Mouse (Mus musculus): ENCODE data around the gene Rbm15b.

Gene Rbm15b

GRCm38 (mm10) chr9:106884306-106884705, 2.9 kb downstream of the Rbm15b start:
- DNase-seq: no peak

GRCm38 (mm10) chr9:106883085-106883484, 4.1 kb downstream of the Rbm15b start:
- no peak for DNase-seq

GRCm38 (mm10) chr9:106882176-106882575, 5.1 kb downstream of the Rbm15b start:
- no peak for DNase-seq

- DNase-seq: no peak
Measured at GRCm38 (mm10) chr9:106881071-106881755, 6.0 kb downstream of the Rbm15b start.

GRCm38 (mm10) chr9:106879471-106879870, 7.8 kb downstream of the Rbm15b start:
- DNase-seq: no peak

DNA sequence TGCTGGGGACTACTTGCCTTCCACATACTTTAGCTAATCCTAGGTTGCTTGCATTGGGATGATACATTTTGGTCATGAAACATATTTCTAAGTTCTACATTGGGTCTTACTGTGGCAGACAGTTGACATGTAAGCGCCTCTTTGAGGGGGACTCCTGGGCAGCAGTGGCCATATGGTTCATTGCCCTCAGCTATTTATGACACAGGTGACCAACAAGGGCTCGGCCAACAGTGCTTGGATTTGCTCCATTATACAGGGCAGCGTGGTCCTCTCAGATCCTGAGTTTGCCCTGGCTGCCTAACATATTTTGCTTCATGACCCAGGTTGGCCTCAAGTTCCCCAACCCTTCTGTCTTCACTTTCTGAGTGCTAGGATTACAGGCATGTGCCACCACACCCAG, 10.6 kb downstream of the Rbm15b start:
- DNase-seq: no peak

DNA sequence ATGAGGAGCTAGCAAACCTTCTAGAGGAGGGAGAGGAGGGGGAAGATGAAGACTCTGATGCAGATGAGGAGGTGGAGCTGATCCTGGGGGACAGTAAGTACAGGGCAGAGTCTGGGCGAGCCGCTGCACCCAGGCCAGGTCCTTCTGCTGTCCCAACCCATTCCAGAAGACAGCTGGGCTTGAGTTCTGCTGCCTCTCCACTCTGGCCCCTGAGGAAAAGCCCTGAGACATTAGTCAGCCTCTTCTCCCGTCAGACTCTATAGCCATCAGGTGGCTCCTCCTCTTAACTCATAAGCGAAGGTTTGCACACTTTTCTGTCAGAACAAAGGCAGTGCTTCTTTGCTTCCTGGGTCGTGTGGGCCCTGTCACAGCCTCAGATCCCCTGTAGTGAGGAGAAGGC, 13.0 kb downstream of the Rbm15b start:
- DNase-seq: no peak

- no peak for DNase-seq
Measured at GRCm38 (mm10) chr9:106858036-106858435, 29.2 kb downstream of the Rbm15b start.

DNA sequence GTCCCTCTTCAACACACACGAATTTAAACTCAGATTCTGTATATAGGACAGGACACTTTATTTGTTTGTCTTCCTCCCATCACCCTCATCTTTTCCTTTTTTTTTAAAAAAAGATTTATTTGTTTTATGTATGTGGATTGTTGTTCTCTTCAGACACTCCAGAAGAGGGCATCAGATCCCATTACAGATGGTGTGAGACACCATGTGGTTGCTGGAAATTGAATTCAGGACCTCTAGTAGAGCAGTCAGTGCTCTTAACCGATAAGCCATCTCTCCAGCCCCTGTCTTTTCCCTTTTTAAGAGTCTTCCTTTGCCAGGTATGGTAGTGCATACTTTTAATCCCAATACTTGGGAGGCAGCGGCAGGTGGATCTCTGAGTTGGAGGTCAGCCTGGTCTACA, 30.6 kb downstream of the Rbm15b start:
- no peak for DNase-seq

- DNase-seq: no peak
Measured at GRCm38 (mm10) chr9:106842800-106843199, 44.4 kb downstream of the Rbm15b start.

DNA sequence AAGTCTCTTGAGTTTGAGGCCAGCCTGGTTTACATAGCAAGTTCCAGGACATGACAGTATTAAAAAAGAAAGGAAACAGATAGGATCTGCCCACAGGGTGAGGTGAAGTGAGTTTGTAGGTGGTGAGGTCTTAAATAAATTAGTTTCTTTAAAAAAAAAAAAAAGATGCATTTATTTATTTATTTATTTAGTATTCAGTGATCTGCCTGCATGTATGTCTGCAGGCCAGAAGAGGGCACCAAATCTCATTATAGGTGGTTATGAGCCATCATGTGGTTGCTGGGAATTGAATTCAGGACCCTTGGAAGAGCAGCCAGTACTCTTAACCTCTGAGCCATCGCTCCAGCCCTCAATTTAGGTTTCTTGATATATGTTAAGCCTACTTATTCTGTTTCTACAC, 46.7 kb downstream of the Rbm15b start:
- no peak for DNase-seq

All from kidney, postnatal 36 days (tissue).